Mouse (Mus musculus) brain, embryonic 14.5 days (tissue): ENCODE data around the gene Polg.

ENCODE experiments used
- CTCF ChIP-seq: fragments of 200-500 bp; IDR thresholded peaks from 2 replicates; pipeline ENCODE4 v1.5.1; 2012; ENCODE audit warnings: inconsistent platforms, mild to moderate bottlenecking, moderate library complexity, borderline replicate concordance; ENCODE audit not compliant: insufficient read depth, insufficient read length; ENCODE audit errors: extremely low read depth
- POLR2A ChIP-seq: fragments of 200-500 bp; IDR thresholded peaks from 2 replicates; pipeline ENCODE4 v1.6.1; 2012; ENCODE audit warnings: mild to moderate bottlenecking, inconsistent platforms, borderline replicate concordance; ENCODE audit not compliant: poor library complexity, insufficient read depth, insufficient read length, severe bottlenecking; ENCODE audit errors: extremely low read depth

DNA sequence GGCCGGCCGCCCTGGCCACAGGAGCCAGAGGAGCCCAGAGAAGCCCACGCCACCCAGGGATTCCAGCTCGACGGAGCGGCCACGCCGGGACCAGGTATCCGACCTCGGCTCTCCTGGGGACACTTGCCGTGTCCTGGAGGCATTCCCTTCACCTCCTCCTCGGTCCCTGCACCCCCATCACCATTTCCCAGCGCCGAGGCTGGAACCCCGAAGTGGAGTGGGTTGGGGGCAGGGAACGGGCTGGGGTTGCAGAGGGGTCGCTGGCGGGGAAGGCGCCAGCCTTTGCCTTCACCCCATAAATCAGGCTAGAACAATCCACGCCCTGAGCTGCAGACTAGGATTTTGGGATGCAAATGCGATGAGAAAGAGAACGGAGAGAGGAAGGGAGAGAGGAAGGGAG lies 39.2 kb upstream of the Polg start:
- TF ChIP-seq CTCF = no peak
- no peak for TF ChIP-seq POLR2A
